Comparison of ENCODE assay signal across 9 mouse cellular contexts in genomic region chr3:94888595-94888994, GRCm38 (mm10). TPM values are rescaled to one million over a fixed set of nuclear protein-coding genes. Genes with fewer than 3 reads are reported as not detected.
A peak's percentile ranks its signal among the peaks of the same experiment; 100 is the strongest.
DNase-seq lines count a peak whose midpoint lies in the region; ATAC-seq and TF ChIP-seq lines count a peak whose summit lies in the region.
"Had no signal": no experiment of that assay in that cellular context is flagged by ENCODE, and none has a peak within 500 bp of the region (broad histone marks: within the 10 kb centered on the region; RNA-seq: fewer than 3 reads in every experiment).

No protein-coding gene starts in this region.

- in situ Hi-C loops in CH12.LX (cut with MboI; ENCODE audit: low pct_ligation_motif_present, low pct_unique_long_range_greater_than_20kb, low sequenced_read_pairs) = no loop called here

- no peak overlapping the region for H3K4me3 ChIP-seq in heart, adult 2 months
- no peak overlapping the region for H3K4me3 ChIP-seq in heart, embryonic 12.5 days
- no peak overlapping the region for H3K4me3 ChIP-seq in CH12.LX (replicated peaks in 1 of 3; ENCODE audit: low read depth in 2 of 3, low read length in 2 of 3, poor library complexity in 1 of 3)
- no peak overlapping the region for H3K4me3 ChIP-seq in liver, embryonic 14.5 days (ENCODE audit: insufficient read depth in 1 of 2, low read depth in 2 of 2, low read length in 2 of 2)
- no peak overlapping the region for H3K4me3 ChIP-seq in forebrain, embryonic 13.5 days
- no peak overlapping the region for H3K4me3 ChIP-seq in midbrain, embryonic 10.5 days
- H3K4me3 ChIP-seq: megakaryocyte, embryonic 14.5 days had no signal

- TF ChIP-seq RAD21 in CH12.LX (IDR thresholded peaks at IDR 0.05; ENCODE audit: low read depth, low read length) = peak; percentile 75

- no peaks in the 10 kb centered on the region for H3K27me3 ChIP-seq in heart, adult 2 months (ENCODE audit: control insufficient read depth, insufficient read depth, low read length)
- H3K27me3 ChIP-seq in heart, embryonic 12.5 days (replicated peaks) = no peaks in the 10 kb centered on the region
- H3K27me3 ChIP-seq in CH12.LX (replicated peaks) = no peaks in the 10 kb centered on the region
- no peaks in the 10 kb centered on the region for H3K27me3 ChIP-seq in liver, embryonic 14.5 days (ENCODE audit: control insufficient read depth, insufficient read depth, low read length)
- H3K27me3 ChIP-seq in forebrain, embryonic 13.5 days = no peaks in the 10 kb centered on the region
- no peaks in the 10 kb centered on the region for H3K27me3 ChIP-seq in midbrain, embryonic 10.5 days (ENCODE audit: low read depth, poor library complexity, severe bottlenecking)
- H3K27me3 ChIP-seq: megakaryocyte, embryonic 14.5 days had no signal

- peaks cover 9% of the 10 kb centered on the region for H3K36me3 ChIP-seq in heart, adult 2 months (ENCODE audit: control insufficient read depth, insufficient read depth, low read length)
- peaks cover 18% of the 10 kb centered on the region for H3K36me3 ChIP-seq in heart, embryonic 12.5 days
- peaks cover 18 to 23% of the 10 kb centered on the region in 2 experiments for H3K36me3 ChIP-seq in CH12.LX (replicated peaks in 1 of 2; ENCODE audit: control insufficient read depth in 1 of 2, insufficient read depth in 1 of 2, low read length in 1 of 2)
- H3K36me3 ChIP-seq in liver, embryonic 14.5 days (replicated peaks; ENCODE audit: control insufficient read depth, insufficient read depth, low read depth) = peaks cover 17% of the 10 kb centered on the region
- H3K36me3 ChIP-seq in forebrain, embryonic 13.5 days (ENCODE audit: poor library complexity, severe bottlenecking) = peaks cover 20% of the 10 kb centered on the region
- H3K36me3 ChIP-seq in midbrain, embryonic 10.5 days = peaks cover 22% of the 10 kb centered on the region

- intact Hi-C loops in heart, adult 2 months (cut with DNase I) = loop anchor here (2.0 to 5.0 kb wide), 2 partner anchors 108 to 129 kb away; partner anchors contain the start of gene Zfp687

- TF ChIP-seq CTCF in heart, adult 2 months (IDR thresholded peaks at IDR 0.05) = peak; percentile 69
- TF ChIP-seq CTCF in CH12.LX (conservative IDR thresholded peaks at IDR 0.05 in 1 of 2, IDR thresholded peaks at IDR 0.05 in 1 of 2; ENCODE audit: low read depth in 2 of 2, low read length in 2 of 2) = peak; percentile 34 to 79
- TF ChIP-seq CTCF in brain, embryonic 14.5 days (IDR thresholded peaks at IDR 0.05; ENCODE audit: borderline replicate concordance, extremely low read depth, insufficient read depth, insufficient read length) = peak; percentile 9; the same call in 1 of the 2 replicates
- peak; percentile 64 for TF ChIP-seq CTCF in liver, embryonic 14.5 days (IDR thresholded peaks at IDR 0.05; ENCODE audit: low read depth)

- H3K4me1 ChIP-seq in heart, adult 2 months (ENCODE audit: control insufficient read depth, insufficient read depth, low read length) = peaks cover 4% of the 10 kb centered on the region
- peaks cover 19% of the 10 kb centered on the region for H3K4me1 ChIP-seq in heart, embryonic 12.5 days (replicated peaks)
- peaks cover 2 to 22% of the 10 kb centered on the region in 2 experiments; a peak in 3 of 4 replicates for H3K4me1 ChIP-seq in CH12.LX (ENCODE audit: control insufficient read depth in 1 of 2, insufficient read depth in 2 of 2)
- H3K4me1 ChIP-seq in liver, embryonic 14.5 days (replicated peaks; ENCODE audit: control insufficient read depth in 2 of 2, insufficient read depth in 2 of 2, low read length in 1 of 2) = peaks cover 11 to 12% of the 10 kb centered on the region in 2 experiments
- H3K4me1 ChIP-seq in forebrain, embryonic 13.5 days = peaks cover 17% of the 10 kb centered on the region
- H3K4me1 ChIP-seq in midbrain, embryonic 10.5 days = peaks cover 22% of the 10 kb centered on the region

- no peaks in the 10 kb centered on the region for H3K9me3 ChIP-seq in heart, embryonic 12.5 days (replicated peaks)
- H3K9me3 ChIP-seq in CH12.LX (replicated peaks; ENCODE audit: low read length) = no peaks in the 10 kb centered on the region
- H3K9me3 ChIP-seq in liver, embryonic 14.5 days (ENCODE audit: control insufficient read depth, low read length) = no peaks in the 10 kb centered on the region
- H3K9me3 ChIP-seq in forebrain, embryonic 13.5 days (replicated peaks) = no peaks in the 10 kb centered on the region
- no peaks in the 10 kb centered on the region for H3K9me3 ChIP-seq in midbrain, embryonic 10.5 days (replicated peaks)
- H3K9me3 ChIP-seq: megakaryocyte, embryonic 14.5 days had no signal

- H3K4me2 ChIP-seq in heart, embryonic 12.5 days = no peak overlapping the region
- no peak overlapping the region for H3K4me2 ChIP-seq in CH12.LX (ENCODE audit: insufficient read depth, low read depth, poor library complexity, severe bottlenecking)
- H3K4me2 ChIP-seq in liver, embryonic 14.5 days (ENCODE audit: low read depth) = no peak overlapping the region
- no peak overlapping the region for H3K4me2 ChIP-seq in forebrain, embryonic 13.5 days

- TF ChIP-seq POLR2A in heart, adult 2 months (IDR thresholded peaks at IDR 0.05; ENCODE audit: insufficient read depth, low read depth, low read length) = no peak
- TF ChIP-seq POLR2A in CH12.LX (IDR thresholded peaks at IDR 0.05; ENCODE audit: low read depth, low read length) = no peak
- no peak for TF ChIP-seq POLR2A in brain, embryonic 14.5 days (IDR thresholded peaks at IDR 0.05; ENCODE audit: borderline replicate concordance, extremely low read depth, insufficient read depth, insufficient read length, poor library complexity, severe bottlenecking)

- no peak for TF ChIP-seq EP300 in heart, adult 2 months (IDR thresholded peaks at IDR 0.05; ENCODE audit: insufficient read depth, low read depth, low read length)
- TF ChIP-seq EP300 in CH12.LX (IDR thresholded peaks at IDR 0.05; ENCODE audit: low read length) = no peak
- no peak for TF ChIP-seq EP300 in liver, embryonic 14.5 days (IDR thresholded peaks at IDR 0.05; ENCODE audit: low read depth)

- DNase-seq in heart, adult 2 months = no peak
- peak; percentile 70 for DNase-seq in CH12.LX (ENCODE audit: extremely low read depth)
- peak; percentile 44 for DNase-seq in brain, embryonic 14.5 days (ENCODE audit: low read depth)
- peak; percentile 34 to 54 (median 45) for DNase-seq in liver, embryonic 14.5 days (ENCODE audit: low read depth in 3 of 3, low spot score in 3 of 3)
- DNase-seq in spleen, adult 12 weeks (ENCODE audit: low spot score) = no peak
- no peak for DNase-seq in midbrain, embryonic 10.5 days (ENCODE audit: low spot score)

- dilution Hi-C loops in CH12.LX (cut with MboI; ENCODE audit: extremely low pct_ligation_motif_present, extremely low pct_unique_long_range_greater_than_20kb, low sequenced_read_pairs) = no loop called here

- no peaks in the 10 kb centered on the region for H3K79me2 ChIP-seq in heart, adult 2 months (replicated peaks; ENCODE audit: control insufficient read depth, insufficient read depth, low read length)
- peaks cover 16% of the 10 kb centered on the region for H3K79me2 ChIP-seq in CH12.LX (replicated peaks; ENCODE audit: control insufficient read depth, extremely low read depth, insufficient read depth, poor library complexity, severe bottlenecking)

- no peak overlapping the region for H3K9ac ChIP-seq in heart, adult 2 months (ENCODE audit: low read depth, low read length)
- no peak overlapping the region for H3K9ac ChIP-seq in heart, embryonic 12.5 days
- H3K9ac ChIP-seq in CH12.LX (ENCODE audit: insufficient read depth, low read depth) = no peak overlapping the region
- H3K9ac ChIP-seq in liver, embryonic 14.5 days (replicated peaks) = no peak overlapping the region
- no peak overlapping the region for H3K9ac ChIP-seq in forebrain, embryonic 13.5 days

- H3K27ac ChIP-seq in heart, adult 2 months = no peak overlapping the region
- H3K27ac ChIP-seq in heart, embryonic 12.5 days (ENCODE audit: poor library complexity, severe bottlenecking) = no peak overlapping the region
- H3K27ac ChIP-seq in CH12.LX (ENCODE audit: insufficient read depth, low read depth) = no peak overlapping the region
- no peak overlapping the region for H3K27ac ChIP-seq in liver, embryonic 14.5 days
- H3K27ac ChIP-seq in forebrain, embryonic 13.5 days = no peak overlapping the region
- H3K27ac ChIP-seq in midbrain, embryonic 10.5 days (replicated peaks) = no peak overlapping the region

- no peak for ATAC-seq in heart, embryonic 12.5 days (ENCODE audit: insufficient number of reproducible peaks, low FRiP score)
- no peak for ATAC-seq in liver, embryonic 14.5 days (ENCODE audit: insufficient read depth)
- ATAC-seq in forebrain, embryonic 13.5 days = no peak

RNA-seq across cellular contexts. Expression of gene Psmb4, which starts 1.8 kb away (rescaled TPM):
- 100 to 1,000 TPM; 212 to 223 TPM for total RNA-seq in heart, adult 2 months (2021)
- polyA plus RNA-seq in heart, adult 2 months (2012; rRNA removed) = 232 and 374 TPM in 2 replicates
- 232 and 235 TPM in 2 replicates for polyA plus RNA-seq in heart, embryonic 12.5 days (2016; fragmentation: Nextera tagmentation; extraction: Ambion mirVana)
- total RNA-seq in CH12.LX (2012; rRNA removed) (554 and 695 TPM in 2 replicates), CH12.LX (2014; rRNA removed) (798 and 801 TPM in 2 replicates)
- polyA plus RNA-seq in CH12.LX (2012; ENCODE audit: insufficient read length, low read depth) = 435 and 481 TPM in 2 replicates
- 353 and 477 TPM in 2 replicates for polyA plus RNA-seq in brain, embryonic 14.5 days (2012; rRNA removed)
- 127 and 157 TPM in 2 replicates for polyA plus RNA-seq in liver, embryonic 14.5 days (2012; rRNA removed)
- 190 and 203 TPM in 2 replicates for polyA plus RNA-seq in liver, embryonic 14.5 days (2014; fragmentation: Nextera tagmentation; extraction: Ambion mirVana)
- polyA plus RNA-seq in forebrain, embryonic 13.5 days (2015; fragmentation: Nextera tagmentation; extraction: Ambion mirVana) = 390 and 393 TPM in 2 replicates
- polyA plus RNA-seq in midbrain, embryonic 10.5 days (2016; fragmentation: Nextera tagmentation; extraction: Ambion mirVana) = 349 and 357 TPM in 2 replicates

RNA-seq across cellular contexts. Expression of gene Selenbp1, which starts 44.3 kb away (rescaled TPM):
- 100 to 1,000 TPM; 100 to 122 TPM for total RNA-seq in heart, adult 2 months (2021)
- polyA plus RNA-seq in heart, adult 2 months (2012; rRNA removed) = 190 and 223 TPM in 2 replicates
- polyA plus RNA-seq in heart, embryonic 12.5 days (2016; fragmentation: Nextera tagmentation; extraction: Ambion mirVana) = 42.3 and 43.9 TPM in 2 replicates
- total RNA-seq in CH12.LX (2012; rRNA removed) = 0.08 and 0.25 TPM in 2 replicates
- not detected in 2 replicates for total RNA-seq in CH12.LX (2014; rRNA removed)
- not detected in 2 replicates for polyA plus RNA-seq in CH12.LX (2012; ENCODE audit: insufficient read length, low read depth)
- polyA plus RNA-seq in brain, embryonic 14.5 days (2012; rRNA removed) = 9.7 and 10.6 TPM in 2 replicates
- 43.5 and 44.8 TPM in 2 replicates for polyA plus RNA-seq in liver, embryonic 14.5 days (2012; rRNA removed)
- 56.7 and 71.2 TPM in 2 replicates for polyA plus RNA-seq in liver, embryonic 14.5 days (2014; fragmentation: Nextera tagmentation; extraction: Ambion mirVana)
- polyA plus RNA-seq in forebrain, embryonic 13.5 days (2015; fragmentation: Nextera tagmentation; extraction: Ambion mirVana) = 7.6 and 9.0 TPM in 2 replicates
- 4.1 and 4.2 TPM in 2 replicates for polyA plus RNA-seq in midbrain, embryonic 10.5 days (2016; fragmentation: Nextera tagmentation; extraction: Ambion mirVana)

RNA-seq across cellular contexts. Expression of gene Pogz, which starts 51.2 kb away (rescaled TPM):
- 10 to 100 TPM; 17.3 TPM for total RNA-seq in heart, adult 2 months (2021)
- polyA plus RNA-seq in heart, adult 2 months (2012; rRNA removed) = 13.7 and 16.4 TPM in 2 replicates
- polyA plus RNA-seq in heart, embryonic 12.5 days (2016; fragmentation: Nextera tagmentation; extraction: Ambion mirVana) = 12.3 and 12.8 TPM in 2 replicates
- total RNA-seq in CH12.LX (2012; rRNA removed) = 9.5 and 10.1 TPM in 2 replicates
- total RNA-seq in CH12.LX (2014; rRNA removed) = 6.7 and 7.7 TPM in 2 replicates
- polyA plus RNA-seq in CH12.LX (2012; ENCODE audit: insufficient read length, low read depth) = 23.4 and 23.6 TPM in 2 replicates
- polyA plus RNA-seq in brain, embryonic 14.5 days (2012; rRNA removed) = 66.8 and 78.4 TPM in 2 replicates
- 6.0 and 6.5 TPM in 2 replicates for polyA plus RNA-seq in liver, embryonic 14.5 days (2012; rRNA removed)
- 2.6 and 3.0 TPM in 2 replicates for polyA plus RNA-seq in liver, embryonic 14.5 days (2014; fragmentation: Nextera tagmentation; extraction: Ambion mirVana)
- 25.1 and 25.6 TPM in 2 replicates for polyA plus RNA-seq in forebrain, embryonic 13.5 days (2015; fragmentation: Nextera tagmentation; extraction: Ambion mirVana)
- 17.9 and 21.7 TPM in 2 replicates for polyA plus RNA-seq in midbrain, embryonic 10.5 days (2016; fragmentation: Nextera tagmentation; extraction: Ambion mirVana)

Comparison
In these comparisons a context has a peak if more than half of its experiments do, and no peak if none do; other contexts are left out.
1. DNase-seq: peak in CH12.LX (single experiment), brain, embryonic 14.5 days (single experiment) and liver, embryonic 14.5 days (3 of 3); none in heart, adult 2 months (0 of 2), spleen, adult 12 weeks (single experiment) and midbrain, embryonic 10.5 days (single experiment).
2. CTCF ChIP-seq: peak in every context shown above with its lines; median percentile 69 in heart, adult 2 months; 64 in liver, embryonic 14.5 days; 56 in CH12.LX; 9 in brain, embryonic 14.5 days.